ENCODE assay signal across 17 mouse cellular contexts in the genomic region with DNA sequence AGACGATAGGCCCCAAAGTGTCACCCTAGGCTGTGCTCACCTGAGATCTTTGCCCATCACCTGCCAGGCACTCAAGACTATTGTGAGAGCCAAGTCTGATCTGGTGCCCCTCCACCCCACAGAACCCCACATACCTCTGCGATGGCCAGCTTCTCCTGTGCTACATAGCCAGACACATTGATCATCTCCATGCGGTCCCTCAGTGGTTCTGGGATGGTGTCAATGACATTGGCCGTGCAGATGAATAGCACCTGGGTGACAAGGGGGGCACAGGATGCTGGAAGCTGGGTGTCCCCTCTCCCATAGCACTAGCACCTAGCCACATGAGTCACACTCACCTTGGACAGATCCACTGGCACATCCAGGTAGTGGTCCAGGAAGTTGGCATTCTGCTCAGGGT. TPM values are rescaled to one million over a fixed set of nuclear protein-coding genes. Genes with fewer than 3 reads are reported as not detected.
DNase-seq lines count a peak whose midpoint lies in the region; ATAC-seq and TF ChIP-seq lines count a peak whose summit lies in the region.
"Had no signal": no experiment of that assay in that cellular context is flagged by ENCODE, and none has a peak within 500 bp of the region (broad histone marks: within the 10 kb centered on the region; RNA-seq: fewer than 3 reads in every experiment).

No protein-coding gene starts in this region.

- no peak for TF ChIP-seq POLR2A in limb, embryonic 14.5 days (IDR thresholded peaks at IDR 0.05; ENCODE audit: borderline replicate concordance, extremely low read depth, insufficient read depth, insufficient read length)

- H3K27ac ChIP-seq in forebrain, embryonic 10.5 days, result no peak overlapping the region
- no peak overlapping the region for H3K27ac ChIP-seq in forebrain, embryonic 15.5 days (replicated peaks)
- H3K27ac ChIP-seq in liver, embryonic 12.5 days, result no peak overlapping the region
- H3K27ac ChIP-seq in limb, embryonic 14.5 days (replicated peaks; ENCODE audit: low read depth, low read length), result no peak overlapping the region
- no peak overlapping the region for H3K27ac ChIP-seq in midbrain, embryonic 13.5 days
- H3K27ac ChIP-seq: gastrocnemius, adult 2 months; heart, embryonic 15.5 days; hindbrain, embryonic 15.5 days had no signal

- H3K9me3 ChIP-seq in forebrain, embryonic 10.5 days, result no peaks in the 10 kb centered on the region
- no peaks in the 10 kb centered on the region for H3K9me3 ChIP-seq in forebrain, embryonic 15.5 days
- H3K9me3 ChIP-seq in liver, embryonic 12.5 days (replicated peaks), result no peaks in the 10 kb centered on the region
- H3K9me3 ChIP-seq in G1E (replicated peaks), result no peaks in the 10 kb centered on the region
- H3K9me3 ChIP-seq in limb, embryonic 14.5 days (ENCODE audit: control insufficient read depth, low read length), result no peaks in the 10 kb centered on the region
- no peaks in the 10 kb centered on the region for H3K9me3 ChIP-seq in midbrain, embryonic 13.5 days
- H3K9me3 ChIP-seq: heart, embryonic 15.5 days; hindbrain, embryonic 15.5 days had no signal

- peaks cover 71% of the 10 kb centered on the region for H3K36me3 ChIP-seq in forebrain, embryonic 10.5 days (replicated peaks)
- H3K36me3 ChIP-seq in forebrain, embryonic 15.5 days, result peaks cover 58% of the 10 kb centered on the region
- H3K36me3 ChIP-seq in liver, embryonic 12.5 days, result peaks cover 71% of the 10 kb centered on the region
- peaks cover 85% of the 10 kb centered on the region for H3K36me3 ChIP-seq in G1E (replicated peaks)
- H3K36me3 ChIP-seq in limb, embryonic 14.5 days (ENCODE audit: control insufficient read depth, insufficient read depth, low read length), result peaks cover 64% of the 10 kb centered on the region
- peaks cover 66% of the 10 kb centered on the region for H3K36me3 ChIP-seq in midbrain, embryonic 13.5 days

- no peak overlapping the region for H3K4me2 ChIP-seq in forebrain, embryonic 15.5 days (replicated peaks)
- no peak overlapping the region for H3K4me2 ChIP-seq in liver, embryonic 12.5 days
- H3K4me2 ChIP-seq in limb, embryonic 14.5 days (replicated peaks; ENCODE audit: low read depth, low read length, severe bottlenecking), result no peak overlapping the region
- H3K4me2 ChIP-seq in midbrain, embryonic 13.5 days (replicated peaks), result no peak overlapping the region

- no peak for DNase-seq in forebrain, embryonic 10.5 days (ENCODE audit: extremely low spot score, low spot score)
- DNase-seq in liver (no peak), G1E (ENCODE audit: low spot score) (no peak)
- no peak for DNase-seq in limb, embryonic 14.5 days (ENCODE audit: low spot score)
- no peak for DNase-seq in thymus, postnatal 0 days (ENCODE audit: low spot score)
- DNase-seq: cerebellum, postnatal 36 days; forebrain, postnatal 0 days; gastrocnemius, adult 2 months; kidney, adult 18-20 months; kidney, postnatal 14 days had no signal

- H3K27me3 ChIP-seq in forebrain, embryonic 10.5 days (ENCODE audit: poor library complexity, severe bottlenecking), result no peaks in the 10 kb centered on the region
- no peaks in the 10 kb centered on the region for H3K27me3 ChIP-seq in forebrain, embryonic 15.5 days
- no peaks in the 10 kb centered on the region for H3K27me3 ChIP-seq in liver, embryonic 12.5 days (replicated peaks)
- no peaks in the 10 kb centered on the region for H3K27me3 ChIP-seq in G1E (ENCODE audit: insufficient read depth, low read length)
- no peaks in the 10 kb centered on the region for H3K27me3 ChIP-seq in limb, embryonic 14.5 days (ENCODE audit: control insufficient read depth, insufficient read depth, low read length)
- H3K27me3 ChIP-seq in midbrain, embryonic 13.5 days, result no peaks in the 10 kb centered on the region
- H3K27me3 ChIP-seq: heart, embryonic 15.5 days; hindbrain, embryonic 15.5 days had no signal

- WGBS in forebrain, embryonic 10.5 days, result 93% methylated on average over 4 of the region's 4 CpGs
- 86% methylated on average over 4 of the region's 4 CpGs for WGBS in forebrain, embryonic 15.5 days
- WGBS in liver, embryonic 12.5 days (ENCODE audit: insufficient replicate concordance), result 75% methylated on average over 4 of the region's 4 CpGs
- WGBS in limb, embryonic 14.5 days, result 93% methylated on average over 4 of the region's 4 CpGs
- WGBS in midbrain, embryonic 13.5 days, result 90% methylated on average over 4 of the region's 4 CpGs

- peaks cover 38% of the 10 kb centered on the region for H3K4me1 ChIP-seq in forebrain, embryonic 10.5 days
- H3K4me1 ChIP-seq in forebrain, embryonic 15.5 days, result peaks cover 19% of the 10 kb centered on the region
- H3K4me1 ChIP-seq in liver, embryonic 12.5 days, result peaks cover 42% of the 10 kb centered on the region
- peaks cover 85% of the 10 kb centered on the region for H3K4me1 ChIP-seq in G1E (ENCODE audit: insufficient read depth, low read depth, low read length)
- peaks cover 10% of the 10 kb centered on the region for H3K4me1 ChIP-seq in limb, embryonic 14.5 days (ENCODE audit: control insufficient read depth, insufficient read depth, low read length)
- peaks cover 33% of the 10 kb centered on the region for H3K4me1 ChIP-seq in midbrain, embryonic 13.5 days (replicated peaks)

- no peak overlapping the region for H3K9ac ChIP-seq in forebrain, embryonic 15.5 days (replicated peaks)
- 0 out of 2 replicates have a peak overlapping the region, but pooled peaks have one; percentile 91 for H3K9ac ChIP-seq in liver, embryonic 12.5 days
- H3K9ac ChIP-seq in limb, embryonic 14.5 days (ENCODE audit: low read depth, low read length, severe bottlenecking), result no peak overlapping the region
- H3K9ac ChIP-seq in midbrain, embryonic 13.5 days (replicated peaks), result no peak overlapping the region
- H3K9ac ChIP-seq: forebrain, postnatal 0 days; heart, embryonic 15.5 days; hindbrain, embryonic 15.5 days had no signal

- peak overlapping the region; percentile 83; the same call in 1 of the 2 replicates for H3K4me3 ChIP-seq in forebrain, embryonic 10.5 days
- H3K4me3 ChIP-seq in forebrain, embryonic 15.5 days, result no peak overlapping the region
- no peak overlapping the region for H3K4me3 ChIP-seq in liver, embryonic 12.5 days
- peak overlapping the region; percentile 88 for H3K4me3 ChIP-seq in G1E (ENCODE audit: low read depth, low read length)
- 0 out of 2 replicates have a peak overlapping the region, but pooled peaks have one; percentile 4 for H3K4me3 ChIP-seq in limb, embryonic 14.5 days (replicated peaks; ENCODE audit: low read length)
- H3K4me3 ChIP-seq in midbrain, embryonic 13.5 days (replicated peaks), result no peak overlapping the region
- H3K4me3 ChIP-seq: gastrocnemius, adult 2 months; hindbrain, embryonic 15.5 days had no signal

- TF ChIP-seq CTCF in G1E (IDR thresholded peaks at IDR 0.05; ENCODE audit: low read depth, low read length), result no peak

- no peak for ATAC-seq in forebrain, embryonic 15.5 days (replicated peaks)
- ATAC-seq in liver, embryonic 12.5 days, result no peak
- ATAC-seq in G1E (ENCODE audit: extremely low read depth, insufficient number of reproducible peaks, low FRiP score, poor library complexity, severe bottlenecking), result no peak
- ATAC-seq in limb, embryonic 14.5 days (ENCODE audit: low FRiP score, low read depth), result no peak
- ATAC-seq in midbrain, embryonic 13.5 days, result no peak
- ATAC-seq: forebrain, postnatal 0 days; lung, postnatal 0 days had no signal

RNA-seq across cellular contexts. Expression of a gene that starts 2.6 kb away (rescaled TPM):
- polyA plus RNA-seq in forebrain, embryonic 10.5 days (2016; fragmentation: Nextera tagmentation; extraction: Ambion mirVana), result 1,518 and 1,601 TPM in 2 replicates
- polyA plus RNA-seq in forebrain, embryonic 15.5 days (2015; fragmentation: Nextera tagmentation; extraction: Ambion mirVana), result 1,126 and 1,235 TPM in 2 replicates
- 1,562 and 1,574 TPM in 2 replicates for polyA plus RNA-seq in liver, embryonic 12.5 days (2016; fragmentation: Nextera tagmentation; extraction: Ambion mirVana)
- 1,715 and 1,885 TPM in 2 replicates for total RNA-seq in G1E (2014; fragmentation: Nextera tagmentation)
- 2,574 and 3,073 TPM in 2 replicates for total RNA-seq in G1E (2017)
- 9,624 and 13,197 TPM in 2 replicates for polyA plus RNA-seq in G1E (2012)
- polyA plus RNA-seq in limb, embryonic 14.5 days (2012; rRNA removed), result 2,428 and 2,960 TPM in 2 replicates
- polyA plus RNA-seq in limb, embryonic 14.5 days (2014; fragmentation: Nextera tagmentation; extraction: Ambion mirVana), result 2,222 and 2,347 TPM in 2 replicates
- polyA plus RNA-seq in thymus, postnatal 0 days (2015; fragmentation: Nextera tagmentation; extraction: Ambion mirVana), result 2,991 and 3,020 TPM in 2 replicates
- polyA plus RNA-seq in midbrain, embryonic 13.5 days (2015; fragmentation: Nextera tagmentation; extraction: Ambion mirVana), result 1,197 and 1,215 TPM in 2 replicates

RNA-seq across cellular contexts. Expression of a gene that starts 6.2 kb away (rescaled TPM):
- 192 and 193 TPM in 2 replicates for polyA plus RNA-seq in forebrain, embryonic 10.5 days (2016; fragmentation: Nextera tagmentation; extraction: Ambion mirVana)
- polyA plus RNA-seq in forebrain, embryonic 15.5 days (2015; fragmentation: Nextera tagmentation; extraction: Ambion mirVana), result 194 and 210 TPM in 2 replicates
- polyA plus RNA-seq in liver, embryonic 12.5 days (2016; fragmentation: Nextera tagmentation; extraction: Ambion mirVana), result 176 and 179 TPM in 2 replicates
- total RNA-seq in G1E (2014; fragmentation: Nextera tagmentation) (42.8 and 61.4 TPM in 2 replicates), G1E (2017) (101 and 133 TPM in 2 replicates)
- polyA plus RNA-seq in G1E (2012), result 278 and 377 TPM in 2 replicates
- 112 and 141 TPM in 2 replicates for polyA plus RNA-seq in limb, embryonic 14.5 days (2012; rRNA removed)
- 257 and 294 TPM in 2 replicates for polyA plus RNA-seq in limb, embryonic 14.5 days (2014; fragmentation: Nextera tagmentation; extraction: Ambion mirVana)
- polyA plus RNA-seq in thymus, postnatal 0 days (2015; fragmentation: Nextera tagmentation; extraction: Ambion mirVana), result 306 and 315 TPM in 2 replicates
- polyA plus RNA-seq in midbrain, embryonic 13.5 days (2015; fragmentation: Nextera tagmentation; extraction: Ambion mirVana), result 198 and 199 TPM in 2 replicates

RNA-seq across cellular contexts. Expression of a gene that starts 10.9 kb away (rescaled TPM):
- 61.8 and 62.3 TPM in 2 replicates for polyA plus RNA-seq in forebrain, embryonic 10.5 days (2016; fragmentation: Nextera tagmentation; extraction: Ambion mirVana)
- polyA plus RNA-seq in forebrain, embryonic 15.5 days (2015; fragmentation: Nextera tagmentation; extraction: Ambion mirVana), result 47.7 and 49.9 TPM in 2 replicates
- polyA plus RNA-seq in liver, embryonic 12.5 days (2016; fragmentation: Nextera tagmentation; extraction: Ambion mirVana), result 61.7 and 65.4 TPM in 2 replicates
- total RNA-seq in G1E (2014; fragmentation: Nextera tagmentation), result 67.8 and 74.4 TPM in 2 replicates
- total RNA-seq in G1E (2017), result 101 and 103 TPM in 2 replicates
- polyA plus RNA-seq in G1E (2012), result 174 and 182 TPM in 2 replicates
- polyA plus RNA-seq in limb, embryonic 14.5 days (2012; rRNA removed), result 76.7 and 79.4 TPM in 2 replicates
- 45.6 and 54.9 TPM in 2 replicates for polyA plus RNA-seq in limb, embryonic 14.5 days (2014; fragmentation: Nextera tagmentation; extraction: Ambion mirVana)
- polyA plus RNA-seq in thymus, postnatal 0 days (2015; fragmentation: Nextera tagmentation; extraction: Ambion mirVana), result 40.1 and 41.0 TPM in 2 replicates
- polyA plus RNA-seq in midbrain, embryonic 13.5 days (2015; fragmentation: Nextera tagmentation; extraction: Ambion mirVana), result 40.9 and 43.4 TPM in 2 replicates

RNA-seq across cellular contexts. Expression of a gene that starts 12.2 kb away (rescaled TPM):
- polyA plus RNA-seq in forebrain, embryonic 10.5 days (2016; fragmentation: Nextera tagmentation; extraction: Ambion mirVana), result 0.53 and 0.81 TPM in 2 replicates
- polyA plus RNA-seq in forebrain, embryonic 15.5 days (2015; fragmentation: Nextera tagmentation; extraction: Ambion mirVana), result 0.98 and 1.1 TPM in 2 replicates
- polyA plus RNA-seq in liver, embryonic 12.5 days (2016; fragmentation: Nextera tagmentation; extraction: Ambion mirVana), result 0.50 and 0.57 TPM in 2 replicates
- total RNA-seq in G1E (2014; fragmentation: Nextera tagmentation), result not detected in 2 replicates
- 0.17 TPM in 1 of 2 replicates, not detected in the other for total RNA-seq in G1E (2017)
- not detected in 2 replicates for polyA plus RNA-seq in G1E (2012)
- polyA plus RNA-seq in limb, embryonic 14.5 days (2012; rRNA removed), result 1.0 TPM in 2 replicates
- polyA plus RNA-seq in limb, embryonic 14.5 days (2014; fragmentation: Nextera tagmentation; extraction: Ambion mirVana), result 0.48 and 0.58 TPM in 2 replicates
- polyA plus RNA-seq in thymus, postnatal 0 days (2015; fragmentation: Nextera tagmentation; extraction: Ambion mirVana), result 0.09 and 0.57 TPM in 2 replicates
- polyA plus RNA-seq in midbrain, embryonic 13.5 days (2015; fragmentation: Nextera tagmentation; extraction: Ambion mirVana), result 1.8 and 2.0 TPM in 2 replicates
- total RNA-seq: neutrophil, adult 5-6 weeks had no signal

RNA-seq across cellular contexts. Expression of a gene that starts 31.2 kb away (rescaled TPM):
- 160 and 172 TPM in 2 replicates for polyA plus RNA-seq in forebrain, embryonic 10.5 days (2016; fragmentation: Nextera tagmentation; extraction: Ambion mirVana)
- 125 and 132 TPM in 2 replicates for polyA plus RNA-seq in forebrain, embryonic 15.5 days (2015; fragmentation: Nextera tagmentation; extraction: Ambion mirVana)
- polyA plus RNA-seq in liver, embryonic 12.5 days (2016; fragmentation: Nextera tagmentation; extraction: Ambion mirVana), result 73.6 and 79.1 TPM in 2 replicates
- total RNA-seq in G1E (2014; fragmentation: Nextera tagmentation) (67.0 and 76.5 TPM in 2 replicates), G1E (2017) (85.0 and 121 TPM in 2 replicates)
- 151 and 154 TPM in 2 replicates for polyA plus RNA-seq in G1E (2012)
- polyA plus RNA-seq in limb, embryonic 14.5 days (2012; rRNA removed), result 157 and 169 TPM in 2 replicates
- polyA plus RNA-seq in limb, embryonic 14.5 days (2014; fragmentation: Nextera tagmentation; extraction: Ambion mirVana), result 71.8 and 83.6 TPM in 2 replicates
- 76.0 and 83.6 TPM in 2 replicates for polyA plus RNA-seq in thymus, postnatal 0 days (2015; fragmentation: Nextera tagmentation; extraction: Ambion mirVana)
- 112 and 127 TPM in 2 replicates for polyA plus RNA-seq in midbrain, embryonic 13.5 days (2015; fragmentation: Nextera tagmentation; extraction: Ambion mirVana)

Comparison
In these comparisons a context has a peak if more than half of its experiments do, and no peak if none do; other contexts are left out.
1. H3K4me3 ChIP-seq: peak in forebrain, embryonic 10.5 days (single experiment), G1E (single experiment) and limb, embryonic 14.5 days (single experiment); none in forebrain, embryonic 15.5 days (single experiment), liver, embryonic 12.5 days (single experiment) and midbrain, embryonic 13.5 days (single experiment).